Mouse (Mus musculus) ovary, postnatal 36 days (tissue): ENCODE results near the gene Rbbp8nl.

ENCODE experiments used
- DNase-seq: peaks from one replicate; pipeline ENCODE4 v3.0.0; 2022; ENCODE audit warnings: low spot score, mixed read lengths

The Rbbp8nl gene

DNA sequence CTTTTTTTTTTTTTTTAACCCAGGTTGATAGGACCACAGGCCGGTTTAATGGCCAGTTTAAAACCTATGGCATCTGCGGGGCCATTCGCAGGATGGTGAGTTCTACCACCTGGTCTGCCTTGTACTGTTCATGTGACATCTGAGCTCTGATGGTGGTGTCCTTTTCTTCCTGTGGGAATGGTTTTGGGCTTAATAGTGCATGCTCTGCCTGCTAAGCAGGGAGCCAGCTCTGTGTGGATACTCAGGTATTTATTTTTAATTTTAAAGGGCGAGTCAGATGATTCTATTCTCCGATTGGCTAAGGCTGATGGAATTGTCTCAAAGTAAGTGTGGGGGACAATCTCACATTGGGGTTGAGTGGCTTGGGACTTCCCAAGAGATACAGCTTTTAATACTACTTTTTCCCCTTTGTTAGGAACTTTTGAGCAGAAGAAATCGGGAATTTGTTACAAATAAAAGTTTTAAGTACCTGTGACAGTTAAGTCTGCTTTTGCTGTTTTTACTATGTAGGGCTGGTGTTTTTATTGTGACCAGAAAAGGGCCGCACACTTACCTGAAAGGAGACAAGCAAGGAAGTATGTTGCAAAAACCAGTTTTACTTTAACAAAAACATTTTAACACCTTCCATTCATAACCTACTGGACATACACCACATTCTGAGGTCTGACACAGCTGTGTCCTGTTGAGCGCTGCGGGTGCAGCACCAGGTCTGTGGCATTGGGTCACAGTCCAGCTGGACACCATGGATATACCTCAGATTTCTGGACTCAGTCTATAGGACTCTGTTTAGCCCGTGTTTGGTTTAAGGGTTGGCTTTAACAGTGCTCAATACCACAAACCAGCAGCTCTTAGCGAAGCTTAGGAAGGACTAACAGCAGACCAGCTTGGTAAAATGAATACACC lies 31.5 kb downstream of the Rbbp8nl start:
- no peak for DNase-seq

DNA sequence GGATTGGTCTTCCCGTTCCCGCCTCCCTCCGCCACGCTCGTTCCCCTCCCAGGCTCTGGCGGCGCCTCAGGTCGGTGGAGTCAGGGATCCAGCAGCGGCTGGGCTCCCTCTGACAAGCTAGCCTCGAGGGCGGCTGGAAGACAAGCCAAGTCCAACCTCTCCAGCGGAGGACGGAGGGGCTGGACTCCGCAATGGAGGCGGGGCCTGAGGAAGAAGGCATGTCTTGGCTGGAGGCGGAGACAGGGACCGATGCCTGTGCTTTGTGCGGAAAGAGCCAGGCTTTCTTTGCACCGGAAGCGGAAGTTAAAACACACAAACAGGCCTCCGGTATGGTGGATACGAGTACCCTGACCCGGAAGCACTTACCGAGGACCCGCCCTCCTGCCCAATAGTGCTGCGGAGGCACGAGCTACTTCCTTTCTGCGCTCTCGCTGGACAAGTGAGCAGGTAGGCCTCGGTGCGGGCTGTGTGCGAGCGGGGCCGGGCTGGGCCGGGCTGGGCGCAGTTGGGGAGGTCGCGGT lies 32.6 kb downstream of the Rbbp8nl start, which contains the start of gene Rps21:
Gene Rps21 (plus strand): TSS at position 377 of the 521 bp plus-strand sequence.
- peak; percentile 96 for DNase-seq

DNA sequence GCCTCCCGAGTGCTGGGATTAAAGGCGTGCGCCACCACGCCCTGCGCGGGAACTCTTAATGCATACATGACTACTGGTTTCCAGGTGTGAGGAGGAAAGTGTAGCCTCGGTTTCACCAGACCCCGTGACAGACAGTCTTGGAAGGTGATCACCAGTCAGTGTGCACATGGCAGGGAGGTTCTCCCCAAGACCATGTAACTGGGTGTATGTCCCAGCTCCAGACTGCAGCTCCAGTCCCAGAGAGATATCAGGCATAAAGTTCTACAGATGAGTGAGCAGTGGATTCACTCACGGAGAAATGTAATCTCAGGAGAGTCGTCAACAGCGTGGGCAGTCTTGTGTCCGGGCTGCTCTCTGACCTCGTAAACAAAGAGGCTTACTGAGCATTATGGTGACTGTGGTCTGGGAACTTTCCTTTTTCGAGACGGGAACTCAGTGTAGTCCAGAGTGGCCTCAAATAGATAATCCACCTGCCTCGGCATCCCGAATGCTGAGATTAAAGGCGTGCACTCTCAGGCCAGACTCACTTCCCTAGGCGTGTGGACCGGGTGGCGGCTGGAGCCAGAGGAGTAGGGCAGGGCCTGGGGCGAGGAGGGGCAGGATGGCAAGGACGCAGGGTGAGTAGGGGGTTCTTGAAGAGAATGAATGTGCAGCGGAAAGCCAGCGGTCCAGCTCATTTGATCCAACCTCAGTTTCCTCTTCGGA lies 33.2 kb downstream of the Rbbp8nl start:
- no peak for DNase-seq

DNA sequence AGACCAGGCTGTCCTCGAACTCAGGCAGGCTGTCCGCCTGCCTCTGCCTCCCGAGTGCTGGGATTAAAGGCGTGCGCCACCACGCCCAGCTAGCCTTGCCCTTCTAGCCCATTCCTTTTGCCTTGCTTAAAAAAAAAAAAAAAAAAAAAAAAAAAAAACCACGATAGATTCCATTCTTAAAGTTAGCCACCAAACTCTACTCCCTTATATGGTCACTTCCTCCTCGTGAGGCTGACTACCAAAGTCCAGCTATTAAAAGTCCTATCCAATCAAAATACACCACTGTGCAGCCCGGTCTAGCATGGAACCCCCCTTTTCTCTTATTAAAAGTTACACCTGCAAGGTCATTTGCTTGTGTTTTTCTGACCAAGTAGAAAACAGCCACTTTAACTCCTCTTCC lies 34.0 kb downstream of the Rbbp8nl start:
- DNase-seq, result no peak

DNA sequence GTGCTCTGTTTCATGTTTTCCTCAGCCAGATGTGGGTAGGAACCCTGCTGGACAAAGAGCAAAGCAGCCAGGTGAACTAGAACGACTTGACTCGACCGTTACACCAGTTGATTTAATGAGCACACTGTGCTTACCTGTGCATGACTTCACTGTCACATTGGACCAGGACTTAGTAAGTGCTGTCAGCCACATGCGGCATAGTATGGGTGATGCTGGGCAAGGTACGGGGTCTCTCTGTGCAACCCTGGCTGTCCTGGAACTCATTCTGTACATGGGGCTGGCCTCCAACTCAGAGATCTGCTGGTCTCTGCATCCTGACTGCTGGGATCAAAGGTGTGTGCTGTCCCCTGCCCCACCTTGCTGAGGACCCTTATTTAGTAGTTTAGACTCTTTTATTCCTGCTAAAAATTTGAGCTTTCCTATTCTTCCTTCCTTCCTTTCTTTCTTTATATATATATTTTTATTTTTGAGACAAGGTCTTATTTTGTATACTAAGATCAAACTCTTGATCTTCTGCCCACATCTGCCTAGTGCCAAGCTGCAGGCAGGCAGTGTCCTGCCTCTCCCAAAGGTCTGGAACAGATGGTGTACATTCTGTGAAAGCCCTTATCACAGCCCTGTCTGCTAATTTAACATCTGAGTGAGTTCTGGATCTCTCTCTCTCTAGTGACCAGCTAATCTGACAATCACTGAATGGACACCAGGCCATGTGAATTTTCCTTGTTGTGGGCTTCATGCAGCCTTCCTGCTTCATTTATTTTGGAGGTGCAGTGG lies 35.1 kb downstream of the Rbbp8nl start:
- no peak for DNase-seq

DNA sequence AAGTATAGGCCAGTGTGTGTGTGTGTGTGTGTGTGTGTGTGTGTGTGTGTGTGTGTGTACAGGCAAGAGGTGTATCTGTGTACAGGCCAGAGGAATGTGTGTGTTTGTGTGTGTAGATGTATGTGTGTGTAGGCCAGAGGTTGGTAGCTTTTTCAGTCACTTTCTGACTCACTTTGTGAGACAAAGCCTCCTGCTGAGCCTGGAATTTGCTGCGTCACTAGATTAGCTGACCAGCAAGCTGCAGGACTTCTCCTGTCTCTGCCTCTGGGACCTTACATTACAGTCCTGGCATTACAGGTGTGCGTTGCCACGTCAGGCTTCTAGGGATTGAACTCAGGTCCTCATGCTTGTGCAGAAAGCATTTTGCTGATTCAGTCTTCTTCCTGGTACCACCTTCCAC lies 37.8 kb downstream of the Rbbp8nl start:
- no peak for DNase-seq

DNA sequence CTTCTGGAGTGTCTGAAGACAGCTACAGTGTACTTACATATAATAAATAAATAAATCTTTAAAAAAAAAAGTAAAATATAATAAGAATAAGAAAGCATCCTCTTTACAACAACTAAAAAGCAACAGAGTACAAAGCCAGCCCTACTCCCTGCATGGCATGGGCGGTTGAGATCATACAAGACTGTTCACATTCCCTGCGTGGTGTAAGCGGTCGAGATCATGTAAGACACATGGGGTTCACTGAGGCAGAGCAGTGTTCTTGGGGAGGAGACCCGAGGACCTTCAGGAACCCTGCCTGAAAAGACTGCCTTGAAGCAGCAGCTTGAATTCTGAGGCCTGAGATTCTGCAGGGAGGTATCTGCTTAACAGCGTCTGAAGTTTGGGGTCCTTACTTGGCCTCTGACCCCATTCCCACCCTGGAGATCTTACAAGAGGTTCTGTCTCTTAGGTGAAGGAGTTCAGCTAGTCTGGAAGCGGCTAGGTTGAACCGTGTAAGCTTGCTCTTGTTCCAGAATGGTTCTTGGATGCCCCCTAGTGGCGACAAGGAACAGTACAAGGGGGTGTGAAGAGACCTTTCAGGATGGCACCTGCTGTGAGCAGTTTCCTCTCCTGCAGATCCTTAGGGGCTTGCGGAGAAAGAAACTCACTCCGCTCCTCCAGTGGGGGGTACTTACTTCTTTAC lies 38.6 kb downstream of the Rbbp8nl start:
- DNase-seq, result peak; percentile 65

DNA sequence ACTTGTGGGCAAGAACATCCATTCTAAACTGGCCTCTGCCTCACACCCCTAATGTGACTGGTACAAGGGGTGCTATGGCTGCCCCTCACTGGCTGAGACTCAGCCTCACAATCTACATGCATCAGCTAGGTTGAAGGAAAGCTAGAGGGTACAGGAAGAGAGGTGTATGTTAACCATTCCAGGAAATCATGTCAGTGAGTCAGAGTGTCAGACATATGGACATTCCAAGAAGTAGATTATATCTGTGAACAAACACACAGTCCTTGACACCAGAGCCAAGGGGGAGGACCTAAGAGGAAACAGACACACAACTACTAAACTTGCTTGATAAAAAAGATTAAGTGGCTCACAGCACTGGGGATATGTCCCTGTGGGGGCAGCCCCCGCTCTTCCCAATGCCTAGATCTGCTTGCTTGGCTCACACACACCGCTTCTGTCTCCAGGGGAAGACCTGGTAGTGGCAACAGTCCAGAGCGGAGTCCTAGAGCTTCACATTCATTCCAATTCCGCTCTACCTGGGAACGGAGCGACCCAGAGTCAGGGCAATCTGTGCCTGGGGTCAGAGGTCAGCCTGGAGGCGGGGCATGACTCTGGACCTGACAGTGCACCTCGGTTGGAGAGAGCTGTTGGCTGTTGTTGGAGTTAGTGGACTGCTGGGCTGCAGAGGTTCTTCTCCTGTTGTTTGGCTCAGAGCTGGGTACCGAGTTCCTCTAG lies 40.6 kb downstream of the Rbbp8nl start:
- DNase-seq, result no peak

DNA sequence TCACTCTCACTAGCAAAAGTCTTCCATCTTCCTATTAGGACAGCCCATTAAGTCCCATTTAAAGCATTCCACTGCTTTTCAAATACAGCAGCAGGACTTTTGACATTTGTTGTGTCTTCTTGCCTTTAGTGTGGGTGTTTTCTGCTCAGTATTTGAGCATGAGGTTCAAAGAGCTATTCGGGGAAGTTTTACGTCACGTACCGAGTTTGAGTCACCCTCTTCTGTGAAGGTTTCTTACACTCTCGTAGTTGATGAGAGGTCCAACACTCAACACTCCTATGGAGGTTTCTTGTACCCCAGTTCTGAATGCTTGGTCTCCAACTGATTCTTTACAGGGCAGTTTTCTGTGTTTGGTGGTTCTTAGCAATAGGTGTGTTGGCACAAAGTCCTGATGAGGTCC lies 41.8 kb downstream of the Rbbp8nl start:
- no peak for DNase-seq

DNA sequence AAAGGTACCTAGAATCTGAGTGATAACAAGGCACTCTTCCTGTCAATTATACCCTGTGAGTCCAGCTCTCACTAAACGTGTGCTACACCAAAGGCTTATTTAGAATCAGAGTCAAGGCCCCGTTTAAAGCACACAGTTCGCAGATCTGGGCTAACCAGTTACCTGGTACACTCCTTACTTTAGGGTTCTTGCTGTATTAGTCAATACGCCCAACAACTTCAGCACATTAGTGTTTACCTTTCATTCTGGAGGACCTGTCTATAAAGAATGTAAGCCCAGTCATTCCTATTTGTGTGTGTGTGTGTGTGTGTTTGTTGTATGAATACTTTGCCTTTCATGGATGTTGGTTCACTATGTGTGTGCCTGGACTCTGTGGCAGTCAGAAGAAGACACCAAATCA lies 46.6 kb downstream of the Rbbp8nl start:
- DNase-seq, result no peak

DNA sequence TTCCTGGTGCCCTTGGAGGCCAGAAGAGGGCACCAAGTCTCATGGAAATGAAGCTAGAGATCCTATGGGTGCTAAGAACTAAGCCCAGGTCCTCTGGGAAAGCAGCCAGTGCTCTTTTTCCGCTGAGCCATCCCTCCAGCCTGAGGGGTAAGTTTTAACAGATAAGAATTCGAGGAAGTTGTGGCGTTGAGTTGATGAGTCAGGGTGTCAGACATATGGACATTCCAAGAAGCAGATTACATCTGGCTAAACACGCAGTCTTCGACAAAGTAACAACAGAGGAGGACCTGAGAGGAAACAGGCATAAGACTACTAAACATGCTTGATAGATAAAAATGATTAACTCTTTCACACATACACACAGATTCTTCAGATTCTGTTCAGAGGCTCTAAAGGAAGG lies 51.1 kb downstream of the Rbbp8nl start:
- no peak for DNase-seq

DNA sequence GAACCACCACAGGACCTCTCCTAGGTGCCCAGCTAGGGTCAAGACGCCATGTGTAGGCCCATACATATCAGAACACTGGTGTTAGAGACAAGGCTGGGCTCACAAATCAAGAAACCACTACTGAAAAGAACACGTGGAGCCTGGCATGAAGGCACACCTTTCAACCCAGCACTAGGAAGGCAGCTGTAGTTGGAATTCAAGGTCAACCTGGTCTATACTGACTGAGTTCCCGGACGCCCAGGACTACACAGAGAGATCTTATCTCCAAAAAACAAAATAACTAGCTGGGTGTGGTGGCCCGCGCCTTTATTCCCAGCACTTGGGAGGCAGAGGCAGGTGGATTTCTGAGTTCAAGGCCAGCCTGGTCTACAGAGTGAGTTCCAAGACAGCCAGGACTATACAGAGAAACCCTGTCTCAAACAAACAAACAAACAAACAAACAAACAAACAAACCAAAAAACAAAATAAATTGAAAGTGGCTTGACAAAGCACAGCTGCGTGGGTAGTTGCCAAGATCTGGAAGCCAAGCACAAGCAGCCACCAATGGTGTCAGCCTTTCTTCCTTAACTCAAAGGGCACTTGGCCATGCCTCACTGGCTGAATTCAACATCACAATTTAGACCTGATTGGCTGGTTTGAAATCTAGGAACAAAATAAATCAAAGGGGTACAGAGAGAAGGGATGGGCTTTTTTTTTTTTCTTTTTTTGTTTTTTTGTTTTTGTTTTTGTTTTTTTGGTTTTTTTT lies 51.9 kb downstream of the Rbbp8nl start:
- DNase-seq, result no peak

DNA sequence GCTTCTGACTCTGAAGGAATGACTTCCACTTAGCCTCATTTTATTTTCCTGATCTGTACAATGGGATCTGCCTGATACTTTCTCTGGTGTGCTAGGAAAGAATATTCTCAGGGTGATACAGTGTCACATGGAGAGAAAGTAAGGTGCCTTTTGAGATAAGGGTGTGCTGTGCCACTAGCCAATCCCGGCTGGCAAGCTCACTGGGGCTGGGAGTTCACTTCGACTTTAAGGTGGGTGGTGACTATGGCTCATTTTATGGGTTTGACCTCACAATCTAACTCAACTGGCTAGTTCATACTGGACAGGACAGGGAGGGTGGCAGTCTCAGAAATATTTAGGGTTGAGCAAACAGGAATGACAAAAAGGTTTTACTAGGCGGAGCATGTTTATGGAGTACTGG lies 52.7 kb downstream of the Rbbp8nl start:
- DNase-seq, result no peak

DNA sequence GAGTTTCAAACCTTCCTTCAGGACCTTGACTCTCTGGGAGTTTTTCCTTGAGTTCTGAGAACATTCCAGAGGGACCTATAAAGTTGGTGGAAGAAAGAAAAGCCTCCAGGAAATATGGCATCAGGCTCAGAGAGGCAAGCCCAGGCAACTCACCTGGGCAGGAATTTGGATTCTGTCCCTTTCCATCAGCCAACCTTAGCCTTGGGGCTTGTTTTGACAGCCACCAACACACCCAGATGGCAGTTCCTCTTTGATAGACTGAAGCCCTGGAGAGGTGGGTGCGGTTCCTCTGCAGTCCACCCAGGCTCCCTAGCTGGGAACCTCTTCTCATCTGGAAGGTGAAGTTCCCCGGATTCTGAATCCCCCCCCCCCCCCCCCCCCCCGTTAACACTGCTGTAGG lies 53.2 kb downstream of the Rbbp8nl start:
- DNase-seq, result no peak

DNA sequence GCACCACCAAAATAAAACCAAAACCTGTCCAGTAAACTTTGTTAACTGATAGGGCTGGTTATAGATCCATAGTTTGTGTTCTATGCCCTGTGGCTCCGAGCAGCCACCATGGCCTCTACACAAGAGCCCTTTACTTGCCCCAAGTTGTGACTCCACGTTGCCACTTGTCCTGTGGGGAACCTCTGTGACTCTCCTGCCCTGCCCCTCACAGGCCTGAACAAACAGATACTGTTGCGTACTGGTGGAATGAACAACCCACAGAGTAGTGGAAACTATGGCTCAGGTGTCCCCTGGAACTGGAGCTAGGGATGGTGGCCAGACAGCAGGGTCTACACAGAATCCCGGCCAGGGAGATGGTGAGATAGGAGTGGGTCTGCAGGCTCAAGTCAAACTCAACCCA lies 53.9 kb downstream of the Rbbp8nl start:
- DNase-seq, result no peak

DNA sequence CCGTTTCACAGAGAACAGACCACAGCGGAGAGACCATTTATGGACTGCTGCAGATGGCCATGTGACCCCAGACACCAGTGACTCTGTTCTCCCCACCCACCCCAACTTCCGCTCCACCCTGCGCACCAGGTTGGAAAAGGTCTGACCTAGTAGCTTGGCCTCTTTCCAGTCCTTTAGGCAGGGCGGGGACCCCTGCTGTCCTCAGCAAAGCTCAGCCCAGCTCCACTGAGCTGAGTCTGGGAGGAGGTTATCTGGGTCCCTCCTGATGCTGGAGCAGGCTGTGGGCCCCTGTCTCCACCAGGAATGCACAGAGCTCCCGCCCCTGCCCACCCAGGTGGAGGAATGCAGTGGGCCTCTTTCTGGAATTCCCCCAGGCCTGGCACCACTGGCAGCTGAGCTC lies 54.7 kb downstream of the Rbbp8nl start:
- no peak for DNase-seq

DNA sequence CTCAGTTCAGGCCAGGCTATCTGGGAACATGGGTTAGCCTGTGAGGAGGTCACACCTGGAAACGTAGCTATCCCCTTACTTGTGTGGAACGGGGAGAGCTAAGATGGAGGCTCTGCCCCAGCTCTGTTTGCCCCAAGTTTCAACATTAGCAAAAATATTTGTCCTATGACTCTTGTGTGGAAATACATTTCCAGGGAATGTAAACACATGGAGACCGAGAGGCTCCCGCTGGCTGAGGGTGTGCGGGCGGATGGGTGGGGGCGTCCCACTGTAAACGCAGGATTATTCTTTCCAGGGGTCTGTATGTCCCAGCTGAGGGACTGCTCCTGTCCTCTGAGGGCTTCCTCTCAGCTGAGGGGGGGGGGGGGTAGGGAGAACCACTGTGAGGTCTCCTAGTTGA lies 55.3 kb downstream of the Rbbp8nl start:
- no peak for DNase-seq

DNA sequence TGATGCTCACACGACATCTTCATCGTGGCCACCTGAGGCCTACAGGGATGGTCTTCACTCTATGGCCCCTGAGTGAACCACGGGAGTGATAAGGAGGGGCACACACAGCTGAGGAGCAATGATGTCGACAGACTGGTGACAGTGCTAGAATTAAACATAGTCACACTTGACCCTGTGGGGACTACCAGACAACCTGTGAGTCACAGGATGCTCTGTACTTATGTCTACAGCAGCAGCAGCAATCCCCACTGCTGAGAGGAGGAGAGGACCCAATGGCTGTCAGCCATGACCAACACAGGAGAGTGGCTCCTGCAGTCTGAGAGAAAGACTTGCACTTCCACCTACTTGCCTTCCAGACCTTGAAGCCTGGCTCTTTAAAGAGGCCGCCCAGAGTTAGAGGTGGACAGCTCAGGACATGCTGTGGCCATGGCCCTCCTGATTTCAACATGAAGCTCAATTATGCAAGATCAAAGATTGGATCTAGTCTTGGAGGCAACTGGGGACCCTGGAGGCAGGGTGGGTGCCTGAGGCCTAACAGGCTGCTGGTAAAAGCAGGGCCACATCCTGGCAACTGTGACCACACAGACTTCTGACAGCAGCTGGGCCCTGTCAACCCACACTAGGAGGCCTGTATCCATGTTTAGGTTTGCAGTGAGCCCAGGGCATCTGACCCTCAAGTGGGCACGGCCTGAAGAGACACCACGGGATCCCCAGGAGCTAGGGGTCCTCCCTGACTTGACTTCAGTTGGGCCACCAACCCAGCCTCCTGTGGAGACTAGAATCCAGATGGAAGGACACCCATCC lies 56.4 kb downstream of the Rbbp8nl start:
- DNase-seq, result no peak

DNA sequence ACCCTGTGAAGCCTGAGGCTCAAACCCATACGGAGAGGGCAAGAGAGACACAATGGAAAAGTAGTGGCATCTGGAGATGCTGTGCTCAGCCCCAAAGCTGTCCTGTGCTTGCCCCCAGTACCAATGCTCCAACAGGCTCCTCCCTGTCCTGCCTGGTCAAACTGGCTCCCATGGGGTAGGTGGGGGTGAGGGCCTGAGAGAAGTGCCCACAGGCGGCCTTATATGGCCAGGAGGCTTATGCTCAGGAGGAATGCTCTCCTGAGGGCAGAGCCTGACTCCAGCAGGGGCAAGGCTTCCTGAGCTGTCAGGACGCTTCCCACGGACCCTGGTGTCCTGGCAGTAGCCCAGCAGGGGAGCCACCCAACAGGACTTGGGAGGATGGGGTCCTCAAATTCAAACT lies 59.2 kb downstream of the Rbbp8nl start:
- DNase-seq, result no peak

DNA sequence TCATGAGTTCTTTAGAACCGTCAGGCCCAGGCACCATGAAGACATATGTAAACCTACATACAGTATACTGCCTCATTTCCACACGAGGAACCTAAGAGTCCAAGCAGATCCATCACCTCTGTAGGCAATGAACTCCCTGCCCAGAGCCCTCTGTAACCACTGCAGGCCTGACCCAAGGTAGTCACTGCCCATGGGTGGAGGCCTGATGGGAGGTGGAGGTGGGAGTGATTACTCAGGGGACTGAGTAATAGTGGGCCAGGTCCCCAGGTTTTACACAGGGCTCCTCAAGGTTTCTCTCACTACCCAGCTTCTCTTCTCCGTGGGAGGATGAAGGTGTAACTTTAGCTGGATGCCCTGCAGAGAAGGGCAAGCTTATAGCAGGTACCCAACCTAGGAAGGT lies 60.5 kb downstream of the Rbbp8nl start:
- DNase-seq, result no peak
